9 mouse cellular contexts compared by ENCODE assay signal in the genomic region with DNA sequence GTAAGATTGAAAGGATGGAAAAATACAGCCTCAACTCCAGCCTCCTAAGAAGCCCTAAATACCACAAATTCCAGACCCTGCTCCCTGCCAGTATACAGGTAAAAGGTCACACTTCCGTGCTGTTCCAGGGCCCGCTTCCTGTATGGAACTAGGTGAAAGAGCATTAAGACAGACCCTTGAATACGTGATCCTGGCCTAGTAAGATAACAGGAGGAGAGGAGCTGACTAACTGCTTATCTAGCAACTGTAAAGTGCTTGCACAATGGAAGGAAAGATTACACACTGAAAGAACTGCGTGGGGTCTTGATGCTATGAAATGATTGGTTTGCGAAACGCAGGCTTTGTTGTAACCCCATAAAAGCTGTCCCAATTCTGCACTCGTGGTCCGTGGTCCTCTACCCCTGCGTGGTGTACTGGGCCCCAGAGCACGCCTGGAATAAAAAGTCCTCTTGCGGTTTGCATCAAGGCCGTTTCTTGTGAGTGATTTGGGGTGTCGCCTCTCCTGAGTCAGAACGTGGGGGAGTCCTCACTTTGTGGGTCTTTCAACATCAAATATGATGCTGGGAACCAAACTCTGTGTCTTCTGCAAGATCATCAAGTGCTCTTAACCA. TPM values are rescaled to one million over a fixed set of nuclear protein-coding genes. Genes with fewer than 3 reads are reported as not detected.
DNase-seq lines count a peak whose midpoint lies in the region; ATAC-seq and TF ChIP-seq lines count a peak whose summit lies in the region.
"Had no signal": no experiment of that assay in that cellular context is flagged by ENCODE, and none has a peak within 500 bp of the region (broad histone marks: within the 10 kb centered on the region; RNA-seq: fewer than 3 reads in every experiment).

No protein-coding gene starts in this region.

- no peak overlapping the region for H3K4me2 ChIP-seq in hindbrain, embryonic 15.5 days

- H3K9ac ChIP-seq in hindbrain, embryonic 15.5 days, result no peak overlapping the region

- H3K4me1 ChIP-seq in heart, embryonic 10.5 days, result peaks cover 27% of the 10 kb centered on the region
- peaks cover 32% of the 10 kb centered on the region for H3K4me1 ChIP-seq in hindbrain, embryonic 15.5 days (replicated peaks)
- peaks cover 6% of the 10 kb centered on the region for H3K4me1 ChIP-seq in thymus, adult 2 months (replicated peaks; ENCODE audit: control insufficient read depth, insufficient read depth, low read length)

- H3K27me3 ChIP-seq in heart, embryonic 10.5 days (ENCODE audit: insufficient read depth, poor library complexity, severe bottlenecking), result no peaks in the 10 kb centered on the region
- no peaks in the 10 kb centered on the region for H3K27me3 ChIP-seq in hindbrain, embryonic 15.5 days
- no peaks in the 10 kb centered on the region for H3K27me3 ChIP-seq in thymus, adult 2 months (ENCODE audit: control insufficient read depth, insufficient read depth, low read length)

- no peak for DNase-seq in heart, embryonic 10.5 days (ENCODE audit: low spot score)
- no peak for DNase-seq in heart, postnatal 36 days
- DNase-seq in Muller cell, postnatal 12 days (ENCODE audit: inconsistent ontology term), result peak; percentile 4
- peak; percentile 27 for DNase-seq in liver
- DNase-seq in thymus, adult 18-20 months, result no peak
- DNase-seq in thymus, adult 2 months, result no peak
- DNase-seq in ovary, postnatal 36 days (ENCODE audit: low spot score), result no peak
- DNase-seq: right cerebral cortex, adult 18-20 months had no signal

- no peak for ATAC-seq in hindbrain, embryonic 15.5 days (ENCODE audit: low FRiP score, low read depth)

- WGBS in heart, embryonic 10.5 days, result 71% methylated on average over 14 of the region's 14 CpGs
- 91% methylated on average over 14 of the region's 14 CpGs for WGBS in hindbrain, embryonic 15.5 days
- 92% methylated on average over 14 of the region's 14 CpGs for WGBS in thymus, adult 2 months

- no peaks in the 10 kb centered on the region for H3K9me3 ChIP-seq in heart, embryonic 10.5 days
- H3K9me3 ChIP-seq in hindbrain, embryonic 15.5 days, result no peaks in the 10 kb centered on the region

- TF ChIP-seq CTCF in thymus, adult 2 months (IDR thresholded peaks at IDR 0.05; ENCODE audit: borderline replicate concordance, control insufficient read depth, extremely low read depth, insufficient read depth, low read length, poor library complexity), result no peak

- peak overlapping the region; percentile 84; the same call in 1 of the 2 replicates for H3K4me3 ChIP-seq in heart, embryonic 10.5 days
- no peak overlapping the region for H3K4me3 ChIP-seq in hindbrain, embryonic 15.5 days
- no peak overlapping the region for H3K4me3 ChIP-seq in thymus, adult 2 months (ENCODE audit: control insufficient read depth, insufficient read depth, low read length)

- intact Hi-C loops in heart, postnatal 36 days (cut with DNase I), result loop anchor here (2.0 kb wide), 1 partner anchor 26 kb away; no protein-coding TSS in a partner anchor

- TF ChIP-seq POLR2A in thymus, adult 2 months (IDR thresholded peaks at IDR 0.05; ENCODE audit: control insufficient read depth, extremely low read depth, insufficient read depth, low read length, poor library complexity), result no peak

- H3K36me3 ChIP-seq in heart, embryonic 10.5 days, result no peaks in the 10 kb centered on the region
- no peaks in the 10 kb centered on the region for H3K36me3 ChIP-seq in hindbrain, embryonic 15.5 days
- no peaks in the 10 kb centered on the region for H3K36me3 ChIP-seq in thymus, adult 2 months (ENCODE audit: control insufficient read depth, insufficient read depth, low read length)

- peak overlapping the region; percentile 100; the same call in 1 of the 2 replicates for H3K27ac ChIP-seq in heart, embryonic 10.5 days
- H3K27ac ChIP-seq in hindbrain, embryonic 15.5 days (replicated peaks), result peak overlapping the region; percentile 99; the same call in 1 of the 2 replicates
- H3K27ac ChIP-seq in thymus, adult 2 months (ENCODE audit: control insufficient read depth, insufficient read depth, low read length), result no peak overlapping the region

RNA-seq across cellular contexts. Expression of a gene that starts 0.7 kb away (rescaled TPM):
- 59.2 and 62.6 TPM in 2 replicates for polyA plus RNA-seq in heart, embryonic 10.5 days (2016; fragmentation: Nextera tagmentation; extraction: Ambion mirVana)
- total RNA-seq in heart, postnatal 36 days (2021), result 10 to 100 TPM; 30.5 to 32.9 TPM
- polyA plus RNA-seq in hindbrain, embryonic 15.5 days (2015; fragmentation: Nextera tagmentation; extraction: Ambion mirVana), result 110 and 114 TPM in 2 replicates
- polyA plus RNA-seq in thymus, adult 2 months (2012; rRNA removed), result 6.5 and 9.0 TPM in 2 replicates

RNA-seq across cellular contexts. Expression of a gene that starts 52.0 kb away (rescaled TPM):
- polyA plus RNA-seq in heart, embryonic 10.5 days (2016; fragmentation: Nextera tagmentation; extraction: Ambion mirVana), result 131 and 152 TPM in 2 replicates
- 10 to 100 TPM; 44.5 to 47.6 TPM for total RNA-seq in heart, postnatal 36 days (2021)
- 81.4 and 86.2 TPM in 2 replicates for polyA plus RNA-seq in hindbrain, embryonic 15.5 days (2015; fragmentation: Nextera tagmentation; extraction: Ambion mirVana)
- 72.1 and 110 TPM in 2 replicates for polyA plus RNA-seq in thymus, adult 2 months (2012; rRNA removed)

RNA-seq across cellular contexts. Expression of a gene that starts 56.3 kb away (rescaled TPM):
- polyA plus RNA-seq in heart, embryonic 10.5 days (2016; fragmentation: Nextera tagmentation; extraction: Ambion mirVana), result 44.8 and 50.8 TPM in 2 replicates
- 100 to 1,000 TPM; 505 to 575 TPM for total RNA-seq in heart, postnatal 36 days (2021)
- polyA plus RNA-seq in hindbrain, embryonic 15.5 days (2015; fragmentation: Nextera tagmentation; extraction: Ambion mirVana), result 62.1 and 65.3 TPM in 2 replicates
- polyA plus RNA-seq in thymus, adult 2 months (2012; rRNA removed), result 31.9 and 41.1 TPM in 2 replicates

Comparison
In these comparisons a context has a peak if more than half of its experiments do, and no peak if none do; other contexts are left out.
1. DNase-seq: peak in Muller cell, postnatal 12 days (single experiment) and liver (single experiment); none in heart, embryonic 10.5 days (single experiment), heart, postnatal 36 days (0 of 2), thymus, adult 18-20 months (0 of 2), thymus, adult 2 months (single experiment) and ovary, postnatal 36 days (single experiment).